Mouse (Mus musculus) CD8-positive naive resting alpha-beta T cell, adult 2 months (primary cell): ENCODE results near the gene Wdr20rt.
"Not testable (repeated sequence)": the region's sequence is repeated elsewhere in the genome, so short reads cannot be mapped to it uniquely, and the experiment has no call there.

Source experiments
- DNase-seq, 2 experiments: peaks; one replicate each; pipeline ENCODE4 v3.0.0; 2022; ENCODE audit warnings: low read depth in 2 of 2, low spot score in 2 of 2

Wdr20rt gene

DNA sequence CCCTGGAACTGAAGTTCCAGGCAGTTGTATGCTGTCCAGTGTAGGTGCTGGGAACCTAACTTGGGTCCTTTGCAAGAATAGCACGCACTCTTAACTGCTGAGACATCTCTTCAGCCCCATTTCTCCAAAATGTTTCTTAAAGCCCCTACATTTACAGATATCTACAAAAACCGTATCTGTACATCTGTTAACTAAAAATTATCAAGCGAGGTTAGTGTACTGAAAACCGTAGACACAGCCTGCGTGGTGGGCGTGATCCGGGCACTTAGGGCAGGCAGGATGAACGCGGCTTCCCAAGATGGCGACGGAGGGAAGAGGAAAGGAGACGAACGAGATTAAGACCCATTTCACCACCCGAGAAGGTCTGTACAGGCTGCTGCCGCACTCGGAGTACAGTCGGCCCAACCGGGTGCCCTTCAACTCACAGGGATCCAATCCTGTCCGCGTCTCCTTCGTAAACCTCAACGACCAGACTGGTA, at the start of gene Wdr20rt:
Gene Wdr20rt (plus strand): TSS at position 51 of the 479 bp plus-strand sequence.
- DNase-seq: no peak

DNA sequence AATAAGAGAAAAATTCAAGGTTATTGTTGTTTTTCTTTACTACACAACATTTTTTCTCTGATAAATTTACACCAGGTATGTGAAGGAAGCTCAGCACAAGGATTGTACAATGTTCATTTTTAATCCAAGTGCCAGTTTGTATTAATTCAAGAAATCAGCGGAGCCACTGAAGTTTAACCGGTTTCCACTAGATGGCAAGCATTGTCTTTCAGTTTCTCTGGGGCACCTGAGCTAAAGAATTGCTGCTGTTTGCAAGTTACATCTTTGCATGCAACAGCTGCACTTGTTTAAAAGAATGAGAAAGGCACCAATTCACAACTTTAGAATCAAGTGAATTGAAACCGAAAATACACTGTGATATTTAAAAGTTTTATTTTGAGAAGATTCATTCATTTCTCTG, 38.0 kb upstream of the Wdr20rt start:
- DNase-seq: no peak

DNA sequence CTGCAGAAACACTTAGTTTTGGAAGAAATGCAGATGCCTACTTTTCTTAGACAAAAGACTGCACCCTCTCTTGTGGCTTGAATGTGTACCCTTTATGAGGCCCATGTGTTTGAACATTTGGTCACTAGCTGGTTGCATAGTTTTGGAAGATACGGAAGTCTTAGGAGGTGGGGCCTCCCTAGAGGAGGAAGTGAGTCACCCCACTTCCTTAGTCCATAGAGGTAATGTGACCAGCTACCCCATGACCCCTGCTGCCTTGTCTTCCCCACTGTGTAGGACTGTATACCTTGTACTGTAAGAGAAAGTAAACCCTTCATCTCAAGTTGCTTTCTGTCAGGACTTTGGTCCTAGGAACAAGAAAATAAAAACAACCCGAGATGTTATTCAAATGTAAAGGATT, 36.1 kb upstream of the Wdr20rt start:
- DNase-seq: no peak

DNA sequence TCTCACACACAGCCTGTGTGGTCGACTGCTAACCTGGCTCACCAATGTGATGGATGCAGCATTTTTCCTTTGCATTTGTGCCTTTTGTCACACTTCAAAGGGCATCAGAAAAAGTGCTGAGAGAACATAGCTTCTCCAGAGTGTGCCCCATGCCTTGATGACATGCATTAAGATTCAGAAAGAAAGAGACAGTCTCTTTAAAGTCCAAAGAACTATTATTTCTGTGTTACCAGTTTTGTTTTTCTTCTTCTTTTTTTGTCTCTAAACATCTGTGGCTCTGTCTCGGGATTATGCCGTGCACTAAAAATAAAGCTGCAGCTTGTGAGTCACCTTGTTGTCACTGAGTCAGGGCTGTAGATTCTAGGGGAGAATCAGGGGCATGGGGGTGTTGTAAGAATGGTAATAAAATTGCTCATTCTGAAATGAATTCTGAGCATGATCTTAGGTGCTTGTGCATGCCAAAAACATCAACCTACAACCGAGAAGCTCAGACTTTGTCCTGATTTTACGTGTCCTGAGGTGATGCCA, 31.2 kb upstream of the Wdr20rt start:
- DNase-seq: no peak

DNA sequence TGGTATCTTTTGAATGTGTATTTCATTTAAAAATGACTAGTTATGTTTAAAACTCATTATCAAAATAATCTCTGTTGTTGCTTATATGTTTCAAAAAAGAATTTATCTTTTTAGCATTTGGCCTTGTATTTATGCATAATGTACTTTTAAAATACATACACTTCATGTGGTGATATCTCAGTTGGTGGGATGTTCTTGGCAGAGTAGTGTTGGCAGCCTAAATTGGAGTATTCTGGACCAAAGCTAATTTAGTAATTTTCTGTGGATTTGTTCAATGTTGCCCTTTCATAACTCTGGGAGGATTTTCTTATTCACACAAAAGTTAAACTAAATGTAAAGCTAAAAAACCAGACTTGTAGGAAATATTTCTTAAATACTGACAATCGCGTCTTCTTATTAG, 23.5 kb upstream of the Wdr20rt start:
- DNase-seq: no peak

DNA sequence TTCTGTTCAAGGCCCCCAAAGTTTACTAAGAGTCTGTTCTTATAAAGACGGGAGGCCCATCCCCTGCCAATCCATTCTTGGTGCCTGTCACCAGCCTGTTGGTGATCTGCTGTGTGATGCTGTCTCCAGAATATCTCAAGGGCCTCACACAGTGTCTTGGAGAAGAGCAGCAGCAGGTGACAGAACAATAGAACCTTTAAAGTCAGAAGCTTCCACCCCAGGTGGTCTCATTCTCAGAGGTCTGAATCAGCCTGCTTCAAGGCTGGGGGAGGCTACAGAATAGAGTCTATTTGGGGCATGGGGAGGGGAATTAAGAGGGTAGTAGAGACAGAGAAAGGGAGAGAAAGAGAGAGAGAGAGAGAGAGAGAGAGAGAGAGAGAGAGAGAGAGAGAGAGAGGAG, 18.9 kb upstream of the Wdr20rt start:
- no peak for DNase-seq

DNA sequence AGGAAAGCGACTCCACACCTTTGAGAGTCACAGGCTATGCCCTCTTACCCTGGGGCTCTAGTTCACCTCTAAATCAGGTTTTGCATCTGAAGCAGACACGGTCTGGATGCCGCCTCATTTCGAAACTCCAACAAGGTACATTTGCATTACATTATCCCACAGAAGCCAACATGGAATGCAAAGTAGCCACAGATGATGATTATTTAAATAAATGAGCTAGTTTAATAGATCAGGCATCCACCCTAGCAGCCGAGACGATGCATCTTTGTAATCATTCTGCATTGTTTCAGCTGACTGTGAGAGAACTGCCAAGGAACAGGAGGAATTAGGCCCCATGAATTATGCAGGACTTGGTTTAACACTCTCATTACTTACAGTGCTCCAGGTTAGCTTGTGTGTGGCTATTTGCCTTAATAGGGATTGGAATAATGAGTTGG, 8.9 kb upstream of the Wdr20rt start:
- DNase-seq: no peak

DNA sequence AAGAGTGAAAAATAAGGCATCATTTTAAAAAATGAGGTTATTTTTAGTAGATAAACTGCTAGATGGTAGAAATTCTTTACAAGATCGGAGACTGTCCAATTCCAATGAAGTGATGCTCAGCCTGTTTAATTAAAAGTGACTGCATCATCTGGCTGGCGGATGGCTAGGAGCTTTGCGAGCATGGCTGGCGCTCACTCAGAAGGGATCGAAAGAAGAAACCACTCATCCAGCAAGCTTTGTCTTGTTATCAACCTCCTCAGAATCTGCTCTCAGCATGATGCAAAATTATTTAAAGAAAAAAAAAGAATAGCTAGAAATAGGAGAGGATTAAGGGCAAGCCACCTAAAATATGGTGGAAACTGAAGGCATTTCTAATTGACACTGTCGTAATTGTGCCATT, 3.3 kb downstream of the Wdr20rt start:
- no peak for DNase-seq

DNA sequence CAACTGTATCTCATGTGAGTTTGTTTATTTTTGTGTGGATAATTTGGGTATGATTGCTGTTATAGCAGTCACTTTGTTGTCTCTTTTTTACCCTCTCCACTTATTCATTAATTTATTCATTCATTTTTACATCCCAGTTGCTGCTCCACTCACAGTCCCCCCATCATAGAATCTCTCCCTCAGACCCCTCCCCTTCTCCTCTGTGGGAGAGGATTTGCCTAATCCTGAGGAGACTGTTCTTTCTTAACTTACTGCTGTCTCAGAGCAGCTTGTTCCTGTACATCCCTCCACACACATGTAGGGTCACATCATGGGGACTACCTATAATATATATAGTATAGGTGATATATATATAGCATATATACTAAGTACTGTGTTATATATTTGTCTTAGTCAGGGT, 3.7 kb downstream of the Wdr20rt start:
- no peak for DNase-seq

DNA sequence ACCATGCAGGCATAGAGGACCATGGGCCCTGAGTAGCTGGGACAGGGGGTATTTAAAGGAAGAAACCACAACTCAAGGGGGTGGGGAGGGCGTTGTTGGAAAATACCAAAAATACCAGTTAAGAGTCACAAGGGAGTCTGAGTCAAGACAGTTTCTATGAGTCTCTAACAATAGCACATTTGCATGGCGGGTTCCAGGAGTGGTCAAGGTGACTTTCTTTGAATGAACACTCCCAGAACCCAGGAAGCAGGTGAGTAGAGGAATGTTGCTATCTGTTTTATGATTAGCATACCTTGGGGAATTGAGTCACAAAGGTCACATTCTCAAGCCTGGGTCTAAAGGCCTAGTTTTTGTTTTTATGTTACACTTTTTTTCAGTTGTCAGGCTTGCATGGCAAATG, 7.5 kb downstream of the Wdr20rt start:
- DNase-seq: not testable (repeated sequence)

DNA sequence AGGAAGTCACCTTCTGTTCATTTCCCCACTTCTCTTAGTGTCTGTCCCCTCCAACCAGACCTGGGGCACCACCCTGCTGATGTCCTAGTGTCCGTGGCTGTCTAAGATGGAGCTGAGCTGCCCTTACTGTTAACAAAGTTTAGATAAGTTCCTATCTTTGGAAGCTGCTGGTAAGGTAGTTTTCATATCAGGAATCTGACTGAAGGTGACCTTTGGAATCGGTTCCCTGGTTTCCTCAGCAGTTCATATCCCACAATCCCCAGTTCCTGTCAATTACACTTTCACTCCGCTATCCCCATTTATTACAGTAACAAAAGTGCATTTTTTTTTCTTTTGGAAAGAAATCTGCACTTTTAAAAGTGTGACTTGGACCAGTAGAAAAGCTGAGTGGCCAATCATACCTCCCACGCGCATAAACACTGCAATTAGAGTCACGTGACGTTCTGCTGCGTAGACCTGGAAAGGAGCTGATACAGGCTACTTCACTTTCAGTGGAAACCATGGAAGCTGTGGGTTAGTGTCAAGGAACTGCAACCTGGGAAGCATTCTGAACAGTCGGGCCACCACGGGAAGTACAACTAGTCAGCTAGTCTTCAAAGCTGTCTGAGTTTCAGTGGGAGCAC, 24.9 kb downstream of the Wdr20rt start:
- no peak for DNase-seq

DNA sequence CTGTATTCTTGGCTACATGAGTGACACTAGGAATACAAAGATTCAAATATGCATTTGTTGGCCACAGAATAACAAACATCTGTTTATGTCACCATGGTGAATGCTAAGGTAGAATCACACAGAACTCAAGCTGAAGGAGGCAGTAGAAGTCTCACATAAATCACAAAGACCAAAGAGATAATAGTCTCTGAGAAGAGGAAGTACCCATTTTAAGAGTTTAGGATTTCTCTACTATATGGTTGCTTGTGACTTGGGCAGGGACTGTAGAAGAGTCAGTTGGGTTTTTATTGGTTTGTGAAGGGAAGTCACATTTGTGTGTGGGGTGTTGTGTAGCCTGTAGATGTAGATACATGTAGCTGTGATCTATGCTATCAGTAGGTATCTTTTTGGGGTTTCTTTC, 31.6 kb downstream of the Wdr20rt start:
- DNase-seq: no peak

DNA sequence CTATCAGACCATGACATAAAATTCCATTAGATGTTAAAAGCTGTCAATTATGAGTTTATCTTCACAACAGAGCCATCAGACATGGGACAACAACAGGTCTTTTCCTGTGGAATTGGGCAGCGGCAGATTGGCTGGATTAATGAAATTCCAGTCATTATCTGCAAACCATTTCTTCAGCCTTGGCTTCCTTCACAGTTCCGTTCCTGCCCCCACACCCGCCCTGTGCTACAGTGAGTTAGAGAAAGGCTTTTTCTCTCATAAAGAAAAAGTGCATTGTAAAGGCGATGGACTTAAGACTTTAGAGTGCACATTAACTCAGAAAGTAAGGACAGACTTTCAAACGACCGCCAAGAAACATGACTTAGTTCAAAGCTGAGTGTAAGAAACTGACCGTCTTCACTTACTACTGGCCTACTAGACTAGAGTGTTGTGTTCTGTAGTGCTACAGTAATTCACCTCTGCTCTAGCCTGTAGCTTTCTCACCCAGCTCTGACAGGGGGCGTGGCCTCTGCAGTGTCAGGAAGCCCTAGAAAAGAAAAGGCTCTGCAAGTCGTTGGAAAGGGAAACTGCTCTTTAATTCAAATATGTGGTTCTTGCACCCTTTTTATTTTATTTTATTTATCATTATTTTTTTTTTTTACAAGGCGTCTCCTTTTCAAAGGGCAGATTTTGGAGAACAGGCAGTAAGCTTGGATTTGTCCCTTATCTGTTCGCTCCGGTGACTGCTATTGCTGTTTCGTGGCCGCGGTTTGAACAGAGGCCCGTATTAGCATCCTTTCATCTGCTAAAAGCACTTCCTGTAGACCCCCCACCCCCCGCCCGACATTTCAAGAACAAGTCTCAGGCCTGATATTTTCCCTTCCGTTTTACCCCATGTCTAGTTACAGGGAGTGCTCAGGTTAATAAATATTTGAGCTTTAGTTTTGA, 33.2 kb downstream of the Wdr20rt start:
- no peak for DNase-seq

DNA sequence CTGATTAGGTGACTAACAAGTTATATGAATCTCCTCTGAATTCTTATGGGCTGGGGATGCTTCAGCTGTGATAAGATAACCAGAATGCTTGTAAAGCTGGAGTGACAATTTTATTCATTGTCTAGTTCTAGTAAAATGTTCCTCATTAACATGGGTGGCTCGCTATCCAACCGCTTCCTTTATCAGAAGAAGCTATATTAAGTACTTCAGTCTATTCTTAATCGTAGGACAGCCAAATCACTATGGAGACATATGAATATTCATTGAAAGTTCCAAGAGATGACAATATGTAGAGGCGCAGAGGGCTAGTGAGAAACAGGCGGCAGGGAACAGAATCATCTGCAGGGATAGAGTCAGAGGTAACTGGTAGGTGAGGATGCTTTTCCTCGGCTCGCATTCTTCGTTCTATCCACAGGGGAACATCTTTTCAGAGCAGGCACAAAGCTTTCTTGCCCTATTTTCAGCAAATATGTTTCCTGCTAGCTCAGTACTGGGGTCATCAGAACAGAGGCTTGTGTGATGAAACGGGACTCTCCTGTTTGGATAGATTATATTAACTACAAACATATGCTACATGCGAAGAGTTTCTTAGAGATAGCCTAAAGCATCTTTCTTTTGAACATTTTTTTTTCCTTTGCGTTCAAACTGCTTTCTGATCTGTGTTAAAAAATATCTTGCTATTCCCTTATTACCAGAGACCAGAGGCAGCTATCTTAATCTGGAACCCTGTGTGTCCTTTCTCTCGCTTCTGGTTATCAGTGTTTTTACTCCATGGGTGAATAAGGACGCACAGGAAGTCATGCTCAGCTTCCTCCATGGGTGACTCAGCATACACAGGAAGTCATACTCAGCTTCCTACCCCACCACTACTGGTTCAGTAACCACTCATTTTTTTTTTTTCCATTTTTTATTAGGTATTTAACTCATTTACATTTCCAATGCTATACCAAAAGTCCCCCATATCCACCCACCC, 34.1 kb downstream of the Wdr20rt start:
- no peak for DNase-seq

DNA sequence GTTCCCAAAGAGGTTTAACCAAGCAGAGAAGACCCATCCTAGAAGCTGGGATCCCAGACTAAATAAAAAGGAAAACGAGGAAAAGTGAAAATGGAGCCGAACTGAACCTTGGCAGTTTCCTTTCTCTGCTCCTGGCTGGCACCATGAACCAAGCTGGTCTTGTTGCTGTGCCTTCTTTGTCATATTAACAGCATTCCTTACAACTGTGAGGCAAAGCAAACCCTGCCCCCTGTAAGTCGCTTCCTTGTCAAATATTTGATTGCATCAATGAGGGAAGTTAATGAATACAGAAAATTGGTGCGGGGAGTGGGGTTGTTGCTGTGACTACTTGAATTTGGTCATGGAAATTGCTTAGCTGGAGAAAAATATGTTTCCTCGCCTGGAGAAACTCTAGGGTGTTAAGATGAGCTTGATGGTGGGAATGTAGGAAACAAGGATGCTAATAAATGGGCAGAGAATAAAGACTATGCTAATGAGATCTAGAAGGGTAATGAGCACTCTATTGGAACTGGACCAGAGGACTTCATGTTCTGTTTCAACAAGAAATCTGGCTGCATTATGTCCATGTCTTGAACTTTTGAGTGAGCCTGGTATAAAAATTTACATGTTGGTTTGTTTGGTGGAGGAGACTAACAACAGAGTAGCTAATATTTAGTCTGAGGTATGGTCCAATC, 43.1 kb downstream of the Wdr20rt start:
- no peak for DNase-seq

DNA sequence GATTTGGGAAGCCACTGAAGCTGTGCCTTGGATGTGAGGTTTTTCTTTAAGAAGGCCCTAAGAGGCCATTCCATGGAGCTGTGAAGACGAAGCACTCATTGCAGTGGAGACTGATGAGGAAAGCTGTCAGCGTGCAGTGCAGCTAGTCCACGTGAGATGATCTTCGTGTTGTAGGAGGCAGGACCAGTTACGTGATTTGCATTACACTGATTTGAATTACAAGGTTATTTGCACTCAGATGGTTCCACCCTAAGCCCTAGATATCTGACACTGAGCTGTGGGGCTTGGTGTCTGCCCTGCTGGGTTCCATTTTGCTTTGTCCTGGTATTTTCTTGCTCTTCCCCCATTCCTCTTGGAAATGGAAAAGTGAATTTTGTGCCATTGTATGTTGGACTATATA, 44.1 kb downstream of the Wdr20rt start:
- no peak for DNase-seq

DNA sequence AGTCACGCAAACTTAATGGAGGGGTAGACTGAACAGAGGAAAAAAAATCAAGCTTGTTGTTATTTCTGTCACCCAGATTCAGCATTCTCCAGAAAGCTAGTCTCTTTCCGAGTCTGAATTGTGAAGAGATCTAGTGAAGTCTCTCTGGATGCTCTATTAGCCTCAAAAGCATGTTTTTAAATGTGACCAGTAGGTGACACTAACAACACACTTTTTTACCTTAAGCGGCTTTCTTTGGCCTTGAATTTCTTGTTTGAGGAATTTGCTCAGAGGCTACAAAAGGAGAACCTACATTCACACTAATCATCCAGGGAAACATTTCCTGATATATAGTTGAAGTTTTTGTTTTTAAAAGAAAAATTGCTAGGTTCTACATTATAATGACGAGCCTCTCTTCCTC, 48.5 kb downstream of the Wdr20rt start:
- no peak for DNase-seq
